Mouse (Mus musculus) cerebellum, adult 2 months (tissue): ENCODE measurements at regions not wholly inside any gene's neighbourhood (a gene's known extent, or its start where the extent isn't known, plus 50 kb on each side); places are given as distances from the start of the nearest gene placed in this dataset.

Source experiments
- CTCF ChIP-seq: fragments of 200-500 bp; IDR thresholded peaks from 2 replicates; pipeline ENCODE4 v1.5.1; 2011; ENCODE audit warnings: low read depth, mild to moderate bottlenecking, control low read depth, low read length, moderate library complexity, borderline replicate concordance; ENCODE audit not compliant: insufficient read depth
- POLR2A ChIP-seq: fragments of 200-500 bp; IDR thresholded peaks from 2 replicates; pipeline ENCODE4 v1.6.1; 2011; ENCODE audit warnings: low read length, control low read depth, borderline replicate concordance; ENCODE audit not compliant: insufficient read depth

- no peak for TF ChIP-seq CTCF
- TF ChIP-seq POLR2A, result no peak
Measured at GRCm38 (mm10) chr1:128894546-128894945, 302.5 kb upstream of the Cxcr4 start.
